Mouse (Mus musculus) limb, embryonic 15.5 days (tissue): ENCODE measurements around the gene Rhbg. TPM values are rescaled to one million over a fixed set of nuclear protein-coding genes. Genes with fewer than 3 reads are reported as not detected.

Experiments used
- ATAC-seq: fragments of 200-750 bp; cut with Nextera tagmentation; 2 replicates; pipeline ENCODE4 v1.8.0; 2017; ENCODE audit warnings: low read depth, moderate TSS enrichment; ENCODE audit not compliant: insufficient number of reproducible peaks, low FRiP score, low TSS enrichment
- H3K27ac ChIP-seq: fragments of 300-500 bp; sonication (generic); 2 replicates; pipeline ENCODE4 v1.5.1; 2015; ENCODE audit warnings: moderate library complexity, mild to moderate bottlenecking, inconsistent platforms
- H3K27me3 ChIP-seq: fragments of 300-500 bp; sonication (generic); 2 replicates; pipeline ENCODE4 v1.6.1; 2015; ENCODE audit warnings: inconsistent platforms
- H3K36me3 ChIP-seq: fragments of 300-500 bp; sonication (generic); 2 replicates; pipeline ENCODE4 v1.6.1; 2015; ENCODE audit warnings: inconsistent platforms
- H3K4me1 ChIP-seq: fragments of 300-500 bp; sonication (generic); 2 replicates; pipeline ENCODE4 v1.6.1; 2015; ENCODE audit warnings: inconsistent platforms
- H3K4me2 ChIP-seq: fragments of 300-500 bp; sonication (generic); 2 replicates; pipeline ENCODE4 v1.6.1; 2015; ENCODE audit warnings: mild to moderate bottlenecking, inconsistent platforms
- H3K4me3 ChIP-seq: fragments of 300-500 bp; sonication (generic); 2 replicates; pipeline ENCODE4 v1.5.1; 2015; ENCODE audit warnings: mild to moderate bottlenecking, inconsistent platforms
- H3K9ac ChIP-seq: fragments of 300-500 bp; sonication (generic); 2 replicates; pipeline ENCODE4 v1.6.1; 2015; ENCODE audit warnings: inconsistent platforms
- H3K9me3 ChIP-seq: fragments of 300-500 bp; sonication (generic); 2 replicates; pipeline ENCODE4 v1.6.1; 2016; ENCODE audit warnings: inconsistent platforms
- WGBS: fragments of 180-500 bp; shearing (Covaris S2); methylation state at CpG from one replicate; pipeline ENCODE4 v1.1.7; 2015; 5-methylcytosine and 5-hydroxymethylcytosine counted together
- polyA plus RNA-seq: library from polyadenylated mRNA; unstranded; fragments of >200 nt; fragmentation: Nextera tagmentation; extraction: Ambion mirVana; gene quantifications from 2 replicates; pipeline ENCODE4 v1.2.1, GENCODE M21; 2015

Rhbg gene
- polyA plus RNA-seq, 1 experiment from 2014 or later = 24.1 TPM

GRCm38 (mm10) chr3:88224929-88225328 lies 29.6 kb downstream of the Rhbg start:
- Histone ChIP-seq H3K4me2 (no peak overlapping the region), H3K36me3 (no peaks in the 10 kb centered on the region), H3K27ac (no peak overlapping the region), H3K4me1 (peaks cover 2% of the 10 kb centered on the region; the same call in 1 of the 2 replicates), H3K27me3 (peaks cover 63% of the 10 kb centered on the region), H3K9ac (no peak overlapping the region), H3K4me3 (no peak overlapping the region), H3K9me3 (no peaks in the 10 kb centered on the region)
- 55% methylated on average over 2 of the region's 2 CpGs for WGBS
- ATAC-seq = no peak

GRCm38 (mm10) chr3:88222446-88222845 lies 32.1 kb downstream of the Rhbg start:
- no peak for ATAC-seq

GRCm38 (mm10) chr3:88221519-88222390 lies 32.8 kb downstream of the Rhbg start:
- WGBS = 50% methylated on average over 12 of the region's 12 CpGs
- H3K4me1 ChIP-seq = peaks cover 2% of the 10 kb centered on the region; the same call in 1 of the 2 replicates
- ATAC-seq = no peak
- no peak overlapping the region for H3K9ac ChIP-seq
- H3K36me3 ChIP-seq = no peaks in the 10 kb centered on the region
- no peak overlapping the region for H3K4me3 ChIP-seq
- peaks cover 82% of the 10 kb centered on the region for H3K27me3 ChIP-seq
- H3K27ac ChIP-seq = no peak overlapping the region
- no peaks in the 10 kb centered on the region for H3K9me3 ChIP-seq
- no peak overlapping the region for H3K4me2 ChIP-seq

More at GRCm38 (mm10) chr3:88222446-88222845, 32.1 kb downstream of the Rhbg start:
- Histone ChIP-seq H3K4me2 (no peak overlapping the region), H3K4me1 (peaks cover 2% of the 10 kb centered on the region; the same call in 1 of the 2 replicates), H3K36me3 (no peaks in the 10 kb centered on the region), H3K27ac (no peak overlapping the region), H3K9ac (no peak overlapping the region), H3K27me3 (peaks cover 75% of the 10 kb centered on the region), H3K4me3 (no peak overlapping the region), H3K9me3 (no peaks in the 10 kb centered on the region)
- 77% methylated on average over 6 of the region's 6 CpGs for WGBS

GRCm38 (mm10) chr3:88220842-88221241 lies 33.7 kb downstream of the Rhbg start:
- H3K4me2 ChIP-seq = no peak overlapping the region
- ATAC-seq = no peak
- 4% methylated on average over 6 of the region's 6 CpGs for WGBS
- peaks cover 91% of the 10 kb centered on the region for H3K27me3 ChIP-seq
- H3K27ac ChIP-seq = no peak overlapping the region
- H3K4me3 ChIP-seq = no peak overlapping the region
- H3K9me3 ChIP-seq = no peaks in the 10 kb centered on the region
- peaks cover 2% of the 10 kb centered on the region for H3K4me1 ChIP-seq
- H3K9ac ChIP-seq = no peak overlapping the region
- no peaks in the 10 kb centered on the region for H3K36me3 ChIP-seq

GRCm38 (mm10) chr3:88219940-88220339 lies 34.6 kb downstream of the Rhbg start:
- Histone ChIP-seq H3K36me3 (no peaks in the 10 kb centered on the region), H3K9ac (no peak overlapping the region), H3K4me1 (peaks cover 11% of the 10 kb centered on the region), H3K27me3 (peaks cover 91% of the 10 kb centered on the region), H3K9me3 (no peaks in the 10 kb centered on the region), H3K4me2 (no peak overlapping the region), H3K4me3 (no peak overlapping the region), H3K27ac (no peak overlapping the region)
- WGBS = 22% methylated on average over 9 of the region's 9 CpGs
- no peak for ATAC-seq

- Histone ChIP-seq H3K4me3 (no peak overlapping the region), H3K9ac (no peak overlapping the region), H3K9me3 (no peaks in the 10 kb centered on the region), H3K27me3 (peaks cover 97% of the 10 kb centered on the region), H3K27ac (no peak overlapping the region), H3K4me1 (peaks cover 19% of the 10 kb centered on the region), H3K36me3 (no peaks in the 10 kb centered on the region), H3K4me2 (no peak overlapping the region)
- ATAC-seq = no peak
- 41% methylated on average over 1 of the region's 2 CpGs for WGBS
These were observed 36.8 kb downstream of the Rhbg start for GRCm38 (mm10) chr3:88217679-88218078.

- Histone ChIP-seq H3K4me3 (no peak overlapping the region), H3K27ac (no peak overlapping the region), H3K9me3 (no peaks in the 10 kb centered on the region), H3K4me2 (no peak overlapping the region), H3K9ac (no peak overlapping the region), H3K36me3 (no peaks in the 10 kb centered on the region), H3K4me1 (peaks cover 19% of the 10 kb centered on the region), H3K27me3 (peaks cover 97% of the 10 kb centered on the region)
- WGBS = 7% methylated on average over 7 of the region's 7 CpGs
- ATAC-seq = no peak
These were observed 37.8 kb downstream of the Rhbg start for GRCm38 (mm10) chr3:88216534-88217326.

- Histone ChIP-seq H3K36me3 (no peaks in the 10 kb centered on the region), H3K4me3 (no peak overlapping the region), H3K9ac (no peak overlapping the region), H3K27ac (no peak overlapping the region), H3K27me3 (peaks cover 97% of the 10 kb centered on the region), H3K4me1 (peaks cover 19% of the 10 kb centered on the region), H3K4me2 (no peak overlapping the region), H3K9me3 (no peaks in the 10 kb centered on the region)
- ATAC-seq = no peak
- 6% methylated on average over 6 of the region's 6 CpGs for WGBS
These were observed 38.4 kb downstream of the Rhbg start for GRCm38 (mm10) chr3:88216116-88216515.

GRCm38 (mm10) chr3:88215553-88216004 lies 38.9 kb downstream of the Rhbg start:
- Histone ChIP-seq H3K4me3 (peak overlapping the region; percentile 23), H3K27ac (no peak overlapping the region), H3K4me2 (peak overlapping the region; percentile 32), H3K27me3 (peaks cover 97% of the 10 kb centered on the region), H3K9ac (no peak overlapping the region), H3K9me3 (no peaks in the 10 kb centered on the region), H3K36me3 (no peaks in the 10 kb centered on the region), H3K4me1 (peaks cover 17% of the 10 kb centered on the region)
- ATAC-seq = no peak
- WGBS = under 1% methylated on average over 23 of the region's 23 CpGs

- no peaks in the 10 kb centered on the region for H3K9me3 ChIP-seq
- no peak for ATAC-seq
- H3K9ac ChIP-seq = no peak overlapping the region
- peaks cover 97% of the 10 kb centered on the region for H3K27me3 ChIP-seq
- no peaks in the 10 kb centered on the region for H3K36me3 ChIP-seq
- under 1% methylated on average over 48 of the region's 48 CpGs for WGBS
- H3K4me1 ChIP-seq = peaks cover 17% of the 10 kb centered on the region
- no peak overlapping the region for H3K27ac ChIP-seq
- peak overlapping the region; percentile 32 for H3K4me2 ChIP-seq
- H3K4me3 ChIP-seq = peak overlapping the region; percentile 23
These were observed 39.4 kb downstream of the Rhbg start for GRCm38 (mm10) chr3:88214971-88215552.

GRCm38 (mm10) chr3:88214197-88214938 lies 40.1 kb downstream of the Rhbg start:
- Histone ChIP-seq H3K9me3 (no peaks in the 10 kb centered on the region), H3K4me2 (peak overlapping the region; percentile 32; the same call in 1 of the 2 replicates), H3K27ac (no peak overlapping the region), H3K4me3 (peak overlapping the region; percentile 23), H3K27me3 (peaks cover 97% of the 10 kb centered on the region), H3K36me3 (no peaks in the 10 kb centered on the region), H3K4me1 (peaks cover 17% of the 10 kb centered on the region), H3K9ac (no peak overlapping the region)
- WGBS = under 1% methylated on average over 42 of the region's 42 CpGs
- no peak for ATAC-seq
